Mouse (Mus musculus): ENCODE data around the gene Psors1c2.

- TF ChIP-seq CTCF (IDR thresholded peaks at IDR 0.05; ENCODE audit: insufficient read depth, low read length) (no peak), POLR2A (IDR thresholded peaks at IDR 0.05; ENCODE audit: borderline replicate concordance, extremely low read depth, low read depth, low read length) (no peak)
Observed at GRCm38 (mm10) chr17:35571477-35571876, 38.5 kb downstream of the Psors1c2 start.

Data from lung, adult 2 months (tissue).